Mouse (Mus musculus) limb, embryonic 15.5 days (tissue): ENCODE results near the gene Mad1l1. TPM values are rescaled to one million over a fixed set of nuclear protein-coding genes. Genes with fewer than 3 reads are reported as not detected.

Experiments used
- ATAC-seq: fragments of 200-750 bp; cut with Nextera tagmentation; 2 replicates; pipeline ENCODE4 v1.8.0; 2017; ENCODE audit warnings: low read depth, moderate TSS enrichment; ENCODE audit not compliant: insufficient number of reproducible peaks, low FRiP score, low TSS enrichment
- H3K27ac ChIP-seq: fragments of 300-500 bp; sonication (generic); 2 replicates; pipeline ENCODE4 v1.5.1; 2015; ENCODE audit warnings: moderate library complexity, mild to moderate bottlenecking, inconsistent platforms
- H3K27me3 ChIP-seq: fragments of 300-500 bp; sonication (generic); 2 replicates; pipeline ENCODE4 v1.6.1; 2015; ENCODE audit warnings: inconsistent platforms
- H3K36me3 ChIP-seq: fragments of 300-500 bp; sonication (generic); 2 replicates; pipeline ENCODE4 v1.6.1; 2015; ENCODE audit warnings: inconsistent platforms
- H3K4me1 ChIP-seq: fragments of 300-500 bp; sonication (generic); 2 replicates; pipeline ENCODE4 v1.6.1; 2015; ENCODE audit warnings: inconsistent platforms
- H3K4me2 ChIP-seq: fragments of 300-500 bp; sonication (generic); 2 replicates; pipeline ENCODE4 v1.6.1; 2015; ENCODE audit warnings: mild to moderate bottlenecking, inconsistent platforms
- H3K4me3 ChIP-seq: fragments of 300-500 bp; sonication (generic); 2 replicates; pipeline ENCODE4 v1.5.1; 2015; ENCODE audit warnings: mild to moderate bottlenecking, inconsistent platforms
- H3K9ac ChIP-seq: fragments of 300-500 bp; sonication (generic); 2 replicates; pipeline ENCODE4 v1.6.1; 2015; ENCODE audit warnings: inconsistent platforms
- H3K9me3 ChIP-seq: fragments of 300-500 bp; sonication (generic); 2 replicates; pipeline ENCODE4 v1.6.1; 2016; ENCODE audit warnings: inconsistent platforms
- WGBS: fragments of 180-500 bp; shearing (Covaris S2); methylation state at CpG from one replicate; pipeline ENCODE4 v1.1.7; 2015; 5-methylcytosine and 5-hydroxymethylcytosine counted together
- polyA plus RNA-seq: library from polyadenylated mRNA; unstranded; fragments of >200 nt; fragmentation: Nextera tagmentation; extraction: Ambion mirVana; gene quantifications from 2 replicates; pipeline ENCODE4 v1.2.1, GENCODE M21; 2015

Gene Mad1l1
- polyA plus RNA-seq, 1 experiment from 2014 or later = 42.9 TPM

DNA sequence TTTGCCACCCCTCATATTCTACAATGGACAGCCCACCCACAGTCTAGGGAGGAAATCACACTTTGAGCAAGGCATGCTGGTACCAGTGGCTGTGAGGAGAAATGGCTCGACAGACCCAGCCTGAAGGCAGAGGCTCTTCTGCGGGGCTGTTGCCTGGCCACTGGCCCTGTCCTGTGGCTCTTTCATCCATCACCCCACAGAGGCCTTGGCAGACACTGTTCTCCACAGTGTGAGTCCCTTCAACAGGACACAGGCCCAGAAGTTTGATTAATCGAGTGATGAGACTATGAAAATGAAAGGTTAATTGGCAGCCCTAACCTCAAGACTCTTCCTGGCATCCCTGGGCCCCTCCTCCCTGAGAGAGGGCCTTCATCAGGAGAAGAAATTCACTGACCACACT lies 253.3 kb downstream of the Mad1l1 start:
- 44% methylated on average over 3 of the region's 3 CpGs for WGBS
- Histone ChIP-seq H3K4me3 (no peak overlapping the region), H3K36me3 (peaks cover 8% of the 10 kb centered on the region), H3K27me3 (no peaks in the 10 kb centered on the region), H3K4me2 (no peak overlapping the region), H3K9ac (no peak overlapping the region), H3K9me3 (no peaks in the 10 kb centered on the region), H3K4me1 (peaks cover 18% of the 10 kb centered on the region; the same call in 1 of the 2 replicates), H3K27ac (no peak overlapping the region)
- ATAC-seq = no peak

GRCm38 (mm10) chr5:140066769-140067168 lies 254.6 kb downstream of the Mad1l1 start:
- no peak overlapping the region for H3K27ac ChIP-seq
- peaks cover 8% of the 10 kb centered on the region; the same call in 1 of the 2 replicates for H3K36me3 ChIP-seq
- no peaks in the 10 kb centered on the region for H3K27me3 ChIP-seq
- ATAC-seq = no peak
- no peaks in the 10 kb centered on the region for H3K9me3 ChIP-seq
- H3K4me3 ChIP-seq = no peak overlapping the region
- WGBS = 42% methylated on average over 8 of the region's 8 CpGs
- no peak overlapping the region for H3K9ac ChIP-seq
- peaks cover 25% of the 10 kb centered on the region for H3K4me1 ChIP-seq
- H3K4me2 ChIP-seq = no peak overlapping the region

DNA sequence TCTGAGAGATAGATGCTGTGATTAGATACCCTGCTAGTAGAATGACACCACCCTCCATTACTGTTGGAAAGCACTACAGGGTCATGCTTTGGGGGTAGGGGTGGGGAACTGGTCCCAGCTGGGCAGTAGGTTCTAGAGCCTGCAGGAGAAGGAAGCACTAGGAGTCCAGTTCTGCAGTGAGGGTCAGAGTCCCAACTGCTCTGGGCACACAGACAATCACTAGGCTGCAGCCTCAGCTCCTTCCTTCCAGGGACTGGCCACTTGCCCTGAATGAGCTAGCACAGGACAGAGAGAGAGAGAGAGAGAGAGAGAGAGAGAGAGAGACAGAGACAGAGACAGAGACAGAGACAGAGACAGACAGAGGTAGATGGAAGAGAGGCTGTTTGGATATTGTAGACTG lies 255.1 kb downstream of the Mad1l1 start:
- peaks cover 30% of the 10 kb centered on the region for H3K4me1 ChIP-seq
- H3K36me3 ChIP-seq = peaks cover 8% of the 10 kb centered on the region; the same call in 1 of the 2 replicates
- no peaks in the 10 kb centered on the region for H3K9me3 ChIP-seq
- no peak for ATAC-seq
- H3K27me3 ChIP-seq = no peaks in the 10 kb centered on the region
- H3K27ac ChIP-seq = no peak overlapping the region
- H3K9ac ChIP-seq = no peak overlapping the region
- no peak overlapping the region for H3K4me3 ChIP-seq
- no peak overlapping the region for H3K4me2 ChIP-seq

DNA sequence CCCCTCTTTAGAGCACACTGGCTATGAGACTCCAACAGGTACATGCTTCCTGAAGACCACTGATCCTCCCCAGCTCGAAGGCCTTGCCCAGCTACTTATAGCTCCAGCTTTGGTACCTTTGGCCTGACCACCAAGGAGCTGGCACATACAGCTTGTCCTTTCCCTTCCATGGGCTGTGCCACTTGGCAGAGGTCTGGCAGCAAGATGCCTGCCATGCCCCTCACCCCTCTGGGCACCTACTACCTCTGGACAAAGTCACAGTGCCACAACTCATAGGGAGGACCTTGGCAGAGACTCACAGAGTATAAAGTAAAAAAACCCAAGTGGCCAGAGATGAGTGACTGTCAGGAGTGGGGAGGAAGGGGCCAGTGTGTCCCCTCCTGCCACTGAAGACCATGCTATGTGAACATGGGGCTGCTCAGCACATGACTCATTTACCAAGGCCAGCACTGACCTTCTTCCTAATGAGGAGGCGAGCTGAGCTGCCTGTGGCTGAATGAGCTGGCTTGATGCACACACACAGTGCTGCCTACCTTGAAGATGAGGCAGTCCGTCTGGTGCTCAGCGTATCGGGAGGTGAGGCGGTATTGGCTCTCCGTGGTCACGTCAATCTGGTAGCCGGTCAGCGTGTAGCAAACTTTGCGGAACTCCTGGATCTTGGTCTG lies 255.9 kb downstream of the Mad1l1 start:
- Histone ChIP-seq H3K4me3 (no peak overlapping the region), H3K9me3 (no peaks in the 10 kb centered on the region), H3K36me3 (peaks cover 8% of the 10 kb centered on the region; the same call in 1 of the 2 replicates), H3K27me3 (no peaks in the 10 kb centered on the region), H3K4me2 (no peak overlapping the region), H3K4me1 (peaks cover 34% of the 10 kb centered on the region), H3K27ac (no peak overlapping the region), H3K9ac (no peak overlapping the region)
- ATAC-seq = no peak
- WGBS = 94% methylated on average over 11 of the region's 11 CpGs

GRCm38 (mm10) chr5:140064521-140064920 lies 256.8 kb downstream of the Mad1l1 start:
- H3K4me2 ChIP-seq = no peak overlapping the region
- H3K4me3 ChIP-seq = no peak overlapping the region
- H3K27me3 ChIP-seq = no peaks in the 10 kb centered on the region
- H3K36me3 ChIP-seq = peaks cover 8% of the 10 kb centered on the region; the same call in 1 of the 2 replicates
- 68% methylated on average over 4 of the region's 4 CpGs for WGBS
- no peak for ATAC-seq
- H3K9ac ChIP-seq = no peak overlapping the region
- H3K4me1 ChIP-seq = peaks cover 34% of the 10 kb centered on the region
- no peaks in the 10 kb centered on the region for H3K9me3 ChIP-seq
- no peak overlapping the region for H3K27ac ChIP-seq

GRCm38 (mm10) chr5:140062828-140063227 lies 258.5 kb downstream of the Mad1l1 start:
- Histone ChIP-seq H3K4me2 (no peak overlapping the region), H3K9ac (no peak overlapping the region), H3K9me3 (no peaks in the 10 kb centered on the region), H3K4me1 (peaks cover 27% of the 10 kb centered on the region), H3K4me3 (no peak overlapping the region), H3K27me3 (no peaks in the 10 kb centered on the region), H3K27ac (no peak overlapping the region), H3K36me3 (peaks cover 8% of the 10 kb centered on the region; the same call in 1 of the 2 replicates)
- 88% methylated on average over 3 of the region's 3 CpGs for WGBS
- no peak for ATAC-seq

- H3K36me3 ChIP-seq = peaks cover 8% of the 10 kb centered on the region; the same call in 1 of the 2 replicates
- H3K4me3 ChIP-seq = no peak overlapping the region
- H3K9ac ChIP-seq = no peak overlapping the region
- H3K4me2 ChIP-seq = no peak overlapping the region
- H3K4me1 ChIP-seq = peaks cover 24% of the 10 kb centered on the region
- 45% methylated on average over 3 of the region's 3 CpGs for WGBS
- ATAC-seq = no peak
- no peak overlapping the region for H3K27ac ChIP-seq
- no peaks in the 10 kb centered on the region for H3K27me3 ChIP-seq
- H3K9me3 ChIP-seq = no peaks in the 10 kb centered on the region
Observed at GRCm38 (mm10) chr5:140062316-140062715, 259.0 kb downstream of the Mad1l1 start.

DNA sequence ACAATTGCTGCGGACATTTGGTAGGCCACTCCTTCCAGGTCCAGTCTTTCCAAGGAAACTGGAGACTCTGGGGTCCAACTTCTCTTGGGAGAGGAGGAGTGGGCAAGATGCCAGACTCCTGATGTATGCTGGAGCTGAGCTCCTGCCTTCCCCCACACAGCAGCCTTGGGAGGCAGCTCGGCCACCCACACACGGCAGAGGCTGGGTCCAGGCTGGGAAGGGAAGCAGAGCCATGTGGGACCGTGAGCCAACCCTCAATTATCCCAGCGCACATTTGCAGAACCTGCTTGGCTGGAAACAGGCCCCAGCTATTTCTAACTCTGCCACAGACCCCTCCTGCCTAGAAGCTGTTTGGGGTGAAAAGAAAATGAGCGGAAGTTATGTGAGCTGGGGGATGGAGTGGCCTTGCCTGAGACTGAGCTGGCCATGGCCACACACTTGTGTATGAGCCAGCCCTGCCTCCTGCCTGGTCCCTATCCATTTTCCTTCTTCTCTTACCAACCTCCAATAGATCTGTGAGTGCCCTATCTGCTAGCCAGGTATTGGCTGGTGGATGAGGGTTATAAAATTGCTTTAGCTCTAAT lies 260.0 kb downstream of the Mad1l1 start:
- 16% methylated on average over 6 of the region's 6 CpGs for WGBS
- no peak overlapping the region for H3K4me2 ChIP-seq
- no peak overlapping the region for H3K9ac ChIP-seq
- no peak for ATAC-seq
- H3K27me3 ChIP-seq = no peaks in the 10 kb centered on the region
- H3K9me3 ChIP-seq = no peaks in the 10 kb centered on the region
- peaks cover 17% of the 10 kb centered on the region for H3K4me1 ChIP-seq
- H3K4me3 ChIP-seq = no peak overlapping the region
- H3K27ac ChIP-seq = peak overlapping the region; percentile 62; the same call in 1 of the 2 replicates
- H3K36me3 ChIP-seq = peaks cover 8% of the 10 kb centered on the region; the same call in 1 of the 2 replicates

GRCm38 (mm10) chr5:140056291-140056690 lies 265.1 kb downstream of the Mad1l1 start:
- H3K27ac ChIP-seq = no peak overlapping the region
- H3K36me3 ChIP-seq = no peaks in the 10 kb centered on the region
- no peak overlapping the region for H3K4me3 ChIP-seq
- no peak overlapping the region for H3K9ac ChIP-seq
- no peak for ATAC-seq
- H3K4me2 ChIP-seq = no peak overlapping the region
- no peaks in the 10 kb centered on the region for H3K9me3 ChIP-seq
- no peaks in the 10 kb centered on the region for H3K27me3 ChIP-seq
- H3K4me1 ChIP-seq = peaks cover 4% of the 10 kb centered on the region; the same call in 1 of the 2 replicates
- 84% methylated on average over 3 of the region's 3 CpGs for WGBS

GRCm38 (mm10) chr5:140055431-140055830 lies 265.9 kb downstream of the Mad1l1 start:
- WGBS = 80% methylated on average over 3 of the region's 3 CpGs

GRCm38 (mm10) chr5:140053626-140054025 lies 267.7 kb downstream of the Mad1l1 start:
- Histone ChIP-seq H3K9me3 (no peaks in the 10 kb centered on the region), H3K27me3 (no peaks in the 10 kb centered on the region), H3K4me2 (no peak overlapping the region), H3K36me3 (peaks cover 4% of the 10 kb centered on the region; the same call in 1 of the 2 replicates), H3K9ac (no peak overlapping the region), H3K27ac (no peak overlapping the region), H3K4me1 (no peaks in the 10 kb centered on the region), H3K4me3 (no peak overlapping the region)
- no peak for ATAC-seq
- WGBS = 74% methylated on average over 3 of the region's 3 CpGs

More at GRCm38 (mm10) chr5:140055431-140055830, 265.9 kb downstream of the Mad1l1 start:
- Histone ChIP-seq H3K4me1 (no peaks in the 10 kb centered on the region; the same call in 1 of the 2 replicates), H3K9me3 (no peaks in the 10 kb centered on the region), H3K27me3 (no peaks in the 10 kb centered on the region), H3K27ac (no peak overlapping the region), H3K36me3 (peaks cover under 1% of the 10 kb centered on the region; the same call in 1 of the 2 replicates), H3K9ac (no peak overlapping the region), H3K4me2 (no peak overlapping the region), H3K4me3 (no peak overlapping the region)
- no peak for ATAC-seq

DNA sequence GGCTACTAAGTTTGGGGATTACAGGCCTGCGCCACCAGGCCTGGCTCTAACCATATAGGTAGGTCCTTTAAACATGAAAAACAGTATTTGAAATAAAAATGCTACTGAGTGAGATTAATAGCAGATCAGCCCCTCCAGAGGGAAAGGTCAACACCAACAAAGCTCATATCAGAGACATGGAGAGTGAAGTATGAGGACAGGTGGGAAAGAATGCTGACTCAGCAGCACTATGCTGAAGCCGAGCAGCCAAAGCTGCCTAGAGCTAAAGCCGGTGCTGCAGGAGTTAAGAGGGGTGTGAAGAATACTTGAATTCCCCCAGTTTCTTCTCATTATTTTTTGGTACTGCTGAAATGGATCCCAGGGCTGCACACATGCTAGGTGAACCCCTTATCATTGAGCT lies 268.9 kb downstream of the Mad1l1 start:
- Histone ChIP-seq H3K27ac (no peak overlapping the region), H3K27me3 (no peaks in the 10 kb centered on the region), H3K9ac (no peak overlapping the region), H3K4me3 (no peak overlapping the region), H3K4me2 (no peak overlapping the region), H3K4me1 (no peaks in the 10 kb centered on the region), H3K36me3 (peaks cover 4% of the 10 kb centered on the region; the same call in 1 of the 2 replicates), H3K9me3 (no peaks in the 10 kb centered on the region)
- no peak for ATAC-seq
- 78% methylated on average over 3 of the region's 3 CpGs for WGBS
